Mouse (Mus musculus): Measurements from ENCODE around the gene Olfr1031. TPM values are rescaled to one million over a fixed set of nuclear protein-coding genes. Genes with fewer than 3 reads are reported as not detected.

Gene Olfr1031
- total and polyA plus RNA-seq, 2 experiments from 2014 or later: not detected

Other genes starting within 250 kb of the Olfr1031 start
Only the 30 nearest of the 31 such genes appear.
- gene Olfr1012, start 227.5 kb upstream of the Olfr1031 start, total RNA-seq (2014; rRNA removed): not detected in 2 replicates
- gene Olfr1012, start 227.5 kb upstream of the Olfr1031 start, polyA plus RNA-seq (2015; fragmentation: Nextera tagmentation; extraction: Ambion mirVana): not detected in 2 replicates
- gene Olfr1013, start 223.2 kb upstream of the Olfr1031 start, total RNA-seq (2014; rRNA removed): not detected in 2 replicates
- gene Olfr1013, start 223.2 kb upstream of the Olfr1031 start, polyA plus RNA-seq (2015; fragmentation: Nextera tagmentation; extraction: Ambion mirVana): not detected in 2 replicates
- gene Olfr1014, start 217.6 kb upstream of the Olfr1031 start, total RNA-seq (2014; rRNA removed): not detected in 2 replicates
- not detected in 2 replicates for gene Olfr1014, start 217.6 kb upstream of the Olfr1031 start, polyA plus RNA-seq (2015; fragmentation: Nextera tagmentation; extraction: Ambion mirVana)
- not detected in 2 replicates for gene Olfr1015, start 208.3 kb upstream of the Olfr1031 start, total RNA-seq (2014; rRNA removed)
- gene Olfr1015, start 208.3 kb upstream of the Olfr1031 start, polyA plus RNA-seq (2015; fragmentation: Nextera tagmentation; extraction: Ambion mirVana): not detected in 2 replicates
- not detected in 2 replicates for gene Olfr1016, start 187.8 kb upstream of the Olfr1031 start, total RNA-seq (2014; rRNA removed)
- not detected in 2 replicates for gene Olfr1016, start 187.8 kb upstream of the Olfr1031 start, polyA plus RNA-seq (2015; fragmentation: Nextera tagmentation; extraction: Ambion mirVana)
- not detected in 2 replicates for gene Olfr1018, start 171.8 kb upstream of the Olfr1031 start, total RNA-seq (2014; rRNA removed)
- not detected in 2 replicates for gene Olfr1018, start 171.8 kb upstream of the Olfr1031 start, polyA plus RNA-seq (2015; fragmentation: Nextera tagmentation; extraction: Ambion mirVana)
- 0.93 TPM in 1 of 2 replicates, not detected in the other for gene Olfr1019, start 144.8 kb upstream of the Olfr1031 start, total RNA-seq (2014; rRNA removed)
- not detected in 2 replicates for gene Olfr1019, start 144.8 kb upstream of the Olfr1031 start, polyA plus RNA-seq (2015; fragmentation: Nextera tagmentation; extraction: Ambion mirVana)
- not detected in 2 replicates for gene Olfr1020, start 143.3 kb upstream of the Olfr1031 start, total RNA-seq (2014; rRNA removed)
- gene Olfr1020, start 143.3 kb upstream of the Olfr1031 start, polyA plus RNA-seq (2015; fragmentation: Nextera tagmentation; extraction: Ambion mirVana): not detected in 2 replicates
- not detected in 2 replicates for gene Olfr1022, start 121.7 kb upstream of the Olfr1031 start, total RNA-seq (2014; rRNA removed)
- gene Olfr1022, start 121.7 kb upstream of the Olfr1031 start, polyA plus RNA-seq (2015; fragmentation: Nextera tagmentation; extraction: Ambion mirVana): not detected in 2 replicates
- gene Olfr1023, start 104.7 kb upstream of the Olfr1031 start, total RNA-seq (2014; rRNA removed): 0.05 TPM in 1 of 2 replicates, not detected in the other
- not detected in 2 replicates for gene Olfr1023, start 104.7 kb upstream of the Olfr1031 start, polyA plus RNA-seq (2015; fragmentation: Nextera tagmentation; extraction: Ambion mirVana)
- gene Olfr1024, start 85.3 kb upstream of the Olfr1031 start, total RNA-seq (2014; rRNA removed): not detected in 2 replicates
- not detected in 2 replicates for gene Olfr1024, start 85.3 kb upstream of the Olfr1031 start, polyA plus RNA-seq (2015; fragmentation: Nextera tagmentation; extraction: Ambion mirVana)
- gene Olfr1025-ps1, start 75.1 kb upstream of the Olfr1031 start, total RNA-seq (2014; rRNA removed): not detected in 2 replicates
- gene Olfr1025-ps1, start 75.1 kb upstream of the Olfr1031 start, polyA plus RNA-seq (2015; fragmentation: Nextera tagmentation; extraction: Ambion mirVana): 0.11 TPM in 1 of 2 replicates, not detected in the other
- not detected in 2 replicates for gene Olfr1026, start 68.7 kb upstream of the Olfr1031 start, total RNA-seq (2014; rRNA removed)
- not detected in 2 replicates for gene Olfr1026, start 68.7 kb upstream of the Olfr1031 start, polyA plus RNA-seq (2015; fragmentation: Nextera tagmentation; extraction: Ambion mirVana)
- gene Olfr1028, start 39.9 kb upstream of the Olfr1031 start, total RNA-seq (2014; rRNA removed): not detected in 2 replicates
- not detected in 2 replicates for gene Olfr1028, start 39.9 kb upstream of the Olfr1031 start, polyA plus RNA-seq (2015; fragmentation: Nextera tagmentation; extraction: Ambion mirVana)
- not detected in 2 replicates for gene Olfr1029, start 16.4 kb upstream of the Olfr1031 start, total RNA-seq (2014; rRNA removed)
- not detected in 2 replicates for gene Olfr1029, start 16.4 kb upstream of the Olfr1031 start, polyA plus RNA-seq (2015; fragmentation: Nextera tagmentation; extraction: Ambion mirVana)
- gene Olfr1030, start 11.0 kb upstream of the Olfr1031 start, total RNA-seq (2014; rRNA removed): not detected in 2 replicates
- not detected in 2 replicates for gene Olfr1030, start 11.0 kb upstream of the Olfr1031 start, polyA plus RNA-seq (2015; fragmentation: Nextera tagmentation; extraction: Ambion mirVana)
- gene Olfr1032, start 15.2 kb downstream of the Olfr1031 start, total RNA-seq (2014; rRNA removed): not detected in 2 replicates
- gene Olfr1032, start 15.2 kb downstream of the Olfr1031 start, polyA plus RNA-seq (2015; fragmentation: Nextera tagmentation; extraction: Ambion mirVana): not detected in 2 replicates
- 0.11 and 0.24 TPM in 2 replicates for gene Olfr1033, start 30.3 kb downstream of the Olfr1031 start, total RNA-seq (2014; rRNA removed)
- gene Olfr1033, start 30.3 kb downstream of the Olfr1031 start, polyA plus RNA-seq (2015; fragmentation: Nextera tagmentation; extraction: Ambion mirVana): not detected in 2 replicates
- 0.19 TPM in 1 of 2 replicates, not detected in the other for gene Olfr1034, start 55.6 kb downstream of the Olfr1031 start, total RNA-seq (2014; rRNA removed)
- not detected in 2 replicates for gene Olfr1034, start 55.6 kb downstream of the Olfr1031 start, polyA plus RNA-seq (2015; fragmentation: Nextera tagmentation; extraction: Ambion mirVana)
- not detected in 2 replicates for gene Olfr1036, start 83.7 kb downstream of the Olfr1031 start, total RNA-seq (2014; rRNA removed)
- not detected in 2 replicates for gene Olfr1036, start 83.7 kb downstream of the Olfr1031 start, polyA plus RNA-seq (2015; fragmentation: Nextera tagmentation; extraction: Ambion mirVana)
- gene Olfr1037, start 97.1 kb downstream of the Olfr1031 start, total RNA-seq (2014; rRNA removed): not detected in 2 replicates
- gene Olfr1037, start 97.1 kb downstream of the Olfr1031 start, polyA plus RNA-seq (2015; fragmentation: Nextera tagmentation; extraction: Ambion mirVana): not detected in 2 replicates
- not detected in 2 replicates for gene Olfr1039, start 145.6 kb downstream of the Olfr1031 start, total RNA-seq (2014; rRNA removed)
- not detected in 2 replicates for gene Olfr1039, start 145.6 kb downstream of the Olfr1031 start, polyA plus RNA-seq (2015; fragmentation: Nextera tagmentation; extraction: Ambion mirVana)
- gene Olfr1040, start 156.4 kb downstream of the Olfr1031 start, total RNA-seq (2014; rRNA removed): not detected in 2 replicates
- not detected in 2 replicates for gene Olfr1040, start 156.4 kb downstream of the Olfr1031 start, polyA plus RNA-seq (2015; fragmentation: Nextera tagmentation; extraction: Ambion mirVana)
- gene Olfr1042, start 171.5 kb downstream of the Olfr1031 start, total RNA-seq (2014; rRNA removed): not detected in 2 replicates
- not detected in 2 replicates for gene Olfr1042, start 171.5 kb downstream of the Olfr1031 start, polyA plus RNA-seq (2015; fragmentation: Nextera tagmentation; extraction: Ambion mirVana)
- gene Olfr1043, start 177.2 kb downstream of the Olfr1031 start, total RNA-seq (2014; rRNA removed): not detected in 2 replicates
- not detected in 2 replicates for gene Olfr1043, start 177.2 kb downstream of the Olfr1031 start, polyA plus RNA-seq (2015; fragmentation: Nextera tagmentation; extraction: Ambion mirVana)
- not detected in 2 replicates for gene Olfr1044, start 187.5 kb downstream of the Olfr1031 start, total RNA-seq (2014; rRNA removed)
- not detected in 2 replicates for gene Olfr1044, start 187.5 kb downstream of the Olfr1031 start, polyA plus RNA-seq (2015; fragmentation: Nextera tagmentation; extraction: Ambion mirVana)
- gene Olfr52, start 195.4 kb downstream of the Olfr1031 start, total RNA-seq (2014; rRNA removed): not detected in 2 replicates
- gene Olfr52, start 195.4 kb downstream of the Olfr1031 start, polyA plus RNA-seq (2015; fragmentation: Nextera tagmentation; extraction: Ambion mirVana): not detected in 2 replicates
- not detected in 2 replicates for gene Olfr1045, start 212.7 kb downstream of the Olfr1031 start, total RNA-seq (2014; rRNA removed)
- not detected in 2 replicates for gene Olfr1045, start 212.7 kb downstream of the Olfr1031 start, polyA plus RNA-seq (2015; fragmentation: Nextera tagmentation; extraction: Ambion mirVana)
- not detected in 2 replicates for gene Olfr1046, start 229.0 kb downstream of the Olfr1031 start, total RNA-seq (2014; rRNA removed)
- not detected in 2 replicates for gene Olfr1046, start 229.0 kb downstream of the Olfr1031 start, polyA plus RNA-seq (2015; fragmentation: Nextera tagmentation; extraction: Ambion mirVana)
- not detected in 2 replicates for gene Olfr1047, start 241.1 kb downstream of the Olfr1031 start, total RNA-seq (2014; rRNA removed)
- not detected in 2 replicates for gene Olfr1047, start 241.1 kb downstream of the Olfr1031 start, polyA plus RNA-seq (2015; fragmentation: Nextera tagmentation; extraction: Ambion mirVana)